Mouse (Mus musculus) hindbrain, embryonic 10.5 days (tissue): ENCODE results near the gene Fgd5. TPM values are rescaled to one million over a fixed set of nuclear protein-coding genes. Genes with fewer than 3 reads are reported as not detected.

Source experiments
- DNase-seq: peaks from one replicate; pipeline ENCODE4 v3.0.0-alpha.2; 2017; ENCODE audit warnings: low spot score
- H3K27ac ChIP-seq: fragments of 300-500 bp; sonication (generic); 2 replicates; pipeline ENCODE4 v1.5.1; 2016; ENCODE audit warnings: mild to moderate bottlenecking, moderate library complexity
- H3K27me3 ChIP-seq: fragments of 300-500 bp; sonication (generic); 2 replicates; pipeline ENCODE4 v1.6.1; 2016; ENCODE audit warnings: mild to moderate bottlenecking; ENCODE audit not compliant: poor library complexity, insufficient read depth, severe bottlenecking
- H3K36me3 ChIP-seq: fragments of 300-500 bp; sonication (generic); 2 replicates; pipeline ENCODE4 v1.6.1; 2016; ENCODE audit warnings: mild to moderate bottlenecking, moderate library complexity
- H3K4me1 ChIP-seq: fragments of 300-500 bp; sonication (generic); replicated peaks from 2 replicates; pipeline ENCODE4 v1.6.1; 2016; ENCODE audit warnings: mild to moderate bottlenecking
- H3K4me3 ChIP-seq: fragments of 300-500 bp; sonication (generic); 2 replicates; pipeline ENCODE4 v1.5.1; 2016; ENCODE audit warnings: mild to moderate bottlenecking, moderate library complexity
- H3K9me3 ChIP-seq: fragments of 300-500 bp; sonication (generic); 2 replicates; pipeline ENCODE4 v1.6.1; 2016; ENCODE audit warnings: mild to moderate bottlenecking, moderate library complexity
- WGBS: fragments of 180-500 bp; shearing (Covaris S2); methylation state at CpG from one replicate; pipeline ENCODE4 v1.1.7; 2016; 5-methylcytosine and 5-hydroxymethylcytosine counted together
- polyA plus RNA-seq: library from polyadenylated mRNA; unstranded; fragments of >200 nt; fragmentation: Nextera tagmentation; extraction: Ambion mirVana; gene quantifications from 2 replicates; pipeline ENCODE4 v1.2.1, GENCODE M21; 2016

Gene Fgd5
- polyA plus RNA-seq, 1 experiment from 2014 or later = 8.1 TPM

GRCm38 (mm10) chr6:91980011-91980410 lies 1.3 kb downstream of the Fgd5 start:
- peak overlapping the region; percentile 37; the same call in 1 of the 2 replicates for H3K27ac ChIP-seq
- WGBS = 52% methylated on average over 3 of the region's 3 CpGs
- no peaks in the 10 kb centered on the region for H3K36me3 ChIP-seq
- H3K9me3 ChIP-seq = no peaks in the 10 kb centered on the region
- H3K4me1 ChIP-seq = peaks cover 26% of the 10 kb centered on the region
- DNase-seq = no peak
- peak overlapping the region; percentile 71 for H3K4me3 ChIP-seq
- peaks cover 41% of the 10 kb centered on the region for H3K27me3 ChIP-seq

DNA sequence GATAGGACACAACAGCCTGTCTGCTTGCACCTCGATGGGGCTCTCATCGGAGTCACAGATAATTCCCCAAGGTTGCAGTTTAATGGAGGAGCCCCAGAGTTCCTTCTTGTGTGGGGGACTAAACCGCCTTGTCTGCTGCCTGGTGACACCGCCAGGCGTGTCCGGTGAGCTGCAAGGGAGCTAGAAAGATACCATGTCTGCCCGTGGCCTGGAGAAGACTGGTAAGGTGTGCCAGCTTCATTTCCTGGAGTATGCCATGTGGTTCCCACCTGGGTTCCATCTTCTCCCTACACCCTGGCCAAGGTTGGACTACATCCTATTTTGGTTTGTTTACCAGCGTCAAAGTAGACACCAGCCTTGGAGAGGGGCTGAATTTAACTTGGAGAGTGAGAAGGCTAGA lies 11.4 kb downstream of the Fgd5 start:
- Histone ChIP-seq H3K4me1 (peaks cover 3% of the 10 kb centered on the region; the same call in 1 of the 2 replicates), H3K36me3 (no peaks in the 10 kb centered on the region), H3K4me3 (no peak overlapping the region), H3K9me3 (no peaks in the 10 kb centered on the region), H3K27ac (no peak overlapping the region), H3K27me3 (no peaks in the 10 kb centered on the region)
- WGBS = 89% methylated on average over 8 of the region's 8 CpGs
- no peak for DNase-seq

DNA sequence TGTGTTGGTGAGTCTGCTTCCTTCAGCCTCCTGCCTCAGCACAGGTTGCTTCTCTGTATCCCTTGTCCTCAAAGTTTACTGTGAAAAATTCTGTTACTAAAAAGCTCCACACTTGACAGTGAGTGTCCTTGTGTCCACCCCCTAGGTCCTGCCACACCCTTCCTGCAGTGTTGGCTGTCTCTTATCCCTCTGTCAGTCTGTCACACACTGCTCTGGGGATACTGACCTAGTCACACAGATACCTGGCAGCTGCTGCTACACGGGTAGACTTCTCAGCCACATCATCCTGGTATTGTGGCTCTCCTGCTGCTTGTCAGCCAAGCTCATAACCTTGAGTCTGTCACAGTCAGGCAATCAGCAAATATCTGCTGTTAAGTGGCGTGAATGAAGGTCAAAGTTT lies 14.1 kb downstream of the Fgd5 start:
- no peak overlapping the region for H3K27ac ChIP-seq
- no peaks in the 10 kb centered on the region for H3K36me3 ChIP-seq
- no peaks in the 10 kb centered on the region for H3K9me3 ChIP-seq
- no peak overlapping the region for H3K4me3 ChIP-seq
- no peak for DNase-seq
- peaks cover 17% of the 10 kb centered on the region for H3K4me1 ChIP-seq
- 84% methylated on average over 2 of the region's 2 CpGs for WGBS
- no peaks in the 10 kb centered on the region for H3K27me3 ChIP-seq

- 68% methylated on average over 8 of the region's 8 CpGs for WGBS
- H3K4me3 ChIP-seq = no peak overlapping the region
- no peaks in the 10 kb centered on the region for H3K36me3 ChIP-seq
- no peak for DNase-seq
- no peaks in the 10 kb centered on the region for H3K9me3 ChIP-seq
- 0 out of 2 replicates have a peak, but pooled peaks cover 4% of the 10 kb centered on the region for H3K27me3 ChIP-seq
- no peak overlapping the region for H3K27ac ChIP-seq
- peaks cover 19% of the 10 kb centered on the region for H3K4me1 ChIP-seq
These were observed 15.3 kb downstream of the Fgd5 start for GRCm38 (mm10) chr6:91993795-91994505.

DNA sequence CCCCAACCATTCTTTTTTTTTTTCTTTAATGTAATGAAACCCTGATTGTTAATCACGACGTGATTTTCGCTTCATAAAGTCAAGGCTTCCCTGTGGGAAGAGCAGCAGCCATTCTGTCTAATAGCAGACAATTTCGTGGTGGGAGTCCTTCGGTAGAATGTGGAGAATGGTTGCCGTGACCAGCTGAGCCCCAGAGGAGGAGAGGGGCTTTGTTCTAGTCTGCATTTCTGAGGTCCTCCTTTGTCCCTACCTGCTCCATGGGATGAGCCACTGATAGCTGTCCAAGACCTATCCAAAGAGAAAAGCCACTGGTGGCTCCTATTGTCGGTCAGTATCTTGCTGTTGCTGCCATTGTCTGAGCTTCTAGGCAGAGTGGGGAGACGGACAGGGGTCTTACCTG lies 17.4 kb downstream of the Fgd5 start:
- Histone ChIP-seq H3K9me3 (no peaks in the 10 kb centered on the region), H3K36me3 (no peaks in the 10 kb centered on the region), H3K27me3 (peaks cover 8% of the 10 kb centered on the region; the same call in 1 of the 2 replicates), H3K4me1 (peaks cover 19% of the 10 kb centered on the region), H3K27ac (peak overlapping the region; percentile 5), H3K4me3 (no peak overlapping the region)
- 40% methylated on average over 8 of the region's 8 CpGs for WGBS
- no peak for DNase-seq

DNA sequence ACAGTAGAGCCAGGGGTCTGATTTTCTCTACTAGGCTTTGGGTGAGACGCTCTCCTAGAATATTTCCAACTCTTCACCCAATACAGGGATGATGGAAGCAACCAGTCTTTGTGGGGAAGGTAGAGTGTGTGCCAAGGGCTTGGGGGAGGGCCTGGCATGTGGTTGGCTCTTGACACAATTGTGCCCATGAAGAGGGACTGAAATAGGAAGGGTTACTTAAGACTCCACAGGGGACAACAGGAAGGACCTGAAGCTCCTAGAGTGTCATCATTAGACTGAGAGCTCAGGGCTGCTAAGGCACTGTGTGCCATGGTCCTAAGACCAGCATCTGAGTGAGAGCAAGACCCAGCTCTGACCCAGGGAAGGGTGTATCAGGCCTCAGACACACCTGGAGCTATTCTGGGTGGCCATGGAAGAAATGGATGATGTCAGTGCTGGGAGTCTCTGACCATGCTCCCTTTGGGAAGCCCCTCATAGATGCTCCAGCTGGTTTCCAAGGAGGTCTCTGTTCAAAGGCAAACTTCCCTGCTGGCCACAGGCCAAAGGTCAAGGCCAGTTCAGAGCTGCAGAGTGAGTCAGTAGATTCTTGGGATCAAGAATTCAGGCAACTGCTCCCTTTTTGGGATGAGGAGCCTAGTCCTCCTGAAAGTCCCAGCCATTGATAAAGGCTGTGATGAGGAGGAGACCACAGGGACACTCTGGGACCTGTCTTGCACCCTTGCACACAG lies 24.0 kb downstream of the Fgd5 start:
- DNase-seq = no peak
- Histone ChIP-seq H3K27ac (peak overlapping the region; percentile 68), H3K9me3 (no peaks in the 10 kb centered on the region), H3K36me3 (no peaks in the 10 kb centered on the region), H3K4me3 (no peak overlapping the region), H3K4me1 (peaks cover 41% of the 10 kb centered on the region), H3K27me3 (peaks cover 24% of the 10 kb centered on the region)
- WGBS = 98% methylated on average over 1 of the region's 1 CpGs

DNA sequence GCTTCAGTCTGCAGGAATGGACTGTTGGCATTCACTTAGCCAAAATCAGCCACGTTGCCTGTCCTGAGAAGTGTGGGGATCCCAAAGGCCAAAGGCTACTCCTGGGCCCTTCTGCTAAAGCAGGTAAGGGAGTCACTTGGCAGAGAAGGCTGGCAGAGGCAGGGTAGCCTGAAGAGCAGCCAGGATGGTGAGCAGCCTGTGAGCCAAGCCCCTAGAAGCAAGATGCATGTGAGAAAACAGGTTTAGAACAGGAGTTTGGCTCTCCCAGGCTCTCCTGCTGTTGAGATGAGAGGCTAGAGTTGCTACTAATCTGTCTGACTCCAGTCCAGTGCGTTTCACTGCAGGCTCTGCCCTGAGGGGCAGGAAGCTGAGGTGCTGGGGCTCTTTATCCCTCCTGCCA lies 25.0 kb downstream of the Fgd5 start:
- H3K9me3 ChIP-seq = no peaks in the 10 kb centered on the region
- H3K4me1 ChIP-seq = peaks cover 38% of the 10 kb centered on the region
- 36% methylated on average over 2 of the region's 2 CpGs for WGBS
- peaks cover 23% of the 10 kb centered on the region for H3K27me3 ChIP-seq
- DNase-seq = no peak
- H3K36me3 ChIP-seq = no peaks in the 10 kb centered on the region
- H3K4me3 ChIP-seq = no peak overlapping the region
- peak overlapping the region; percentile 68 for H3K27ac ChIP-seq

DNA sequence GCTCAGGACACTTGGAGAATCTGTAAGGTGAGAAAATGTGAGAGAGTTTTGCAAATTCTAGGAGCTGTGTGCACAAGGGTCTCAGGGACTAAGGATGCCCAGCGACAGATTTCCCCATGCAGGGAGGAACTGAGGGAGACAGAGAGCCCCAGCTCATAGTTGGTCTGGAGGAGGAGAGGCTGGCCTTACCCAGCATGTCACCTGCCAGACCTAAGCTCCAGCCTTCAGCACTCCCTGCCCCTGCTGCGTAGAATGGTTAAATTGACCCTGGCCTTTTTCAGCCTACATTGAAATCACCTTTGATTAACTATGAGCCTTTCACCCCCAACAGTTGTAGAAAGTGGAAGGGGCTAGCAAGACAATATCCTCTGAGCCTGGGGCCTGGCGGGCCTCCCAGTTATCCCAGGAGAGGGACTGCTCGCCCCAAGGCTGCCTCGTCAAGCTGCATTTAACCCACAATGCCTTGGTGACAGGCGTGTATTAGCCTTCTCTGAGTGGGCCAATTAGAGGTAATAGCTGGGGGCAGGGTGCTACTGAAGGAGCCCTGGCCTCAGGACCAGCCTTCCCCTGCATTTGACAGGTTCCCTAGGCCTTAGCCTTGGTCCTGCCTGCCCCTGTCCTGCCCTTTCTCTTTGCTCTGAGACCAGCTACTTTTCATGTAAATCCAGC lies 25.6 kb downstream of the Fgd5 start:
- H3K36me3 ChIP-seq = no peaks in the 10 kb centered on the region
- H3K9me3 ChIP-seq = no peaks in the 10 kb centered on the region
- peak; percentile 52 for DNase-seq
- peaks cover 21% of the 10 kb centered on the region for H3K27me3 ChIP-seq
- peaks cover 43% of the 10 kb centered on the region for H3K4me1 ChIP-seq
- no peak overlapping the region for H3K4me3 ChIP-seq
- H3K27ac ChIP-seq = peak overlapping the region; percentile 68
- 24% methylated on average over 6 of the region's 6 CpGs for WGBS

- Histone ChIP-seq H3K36me3 (no peaks in the 10 kb centered on the region), H3K27me3 (peaks cover 18% of the 10 kb centered on the region), H3K27ac (peak overlapping the region; percentile 68), H3K4me3 (no peak overlapping the region), H3K4me1 (peaks cover 49% of the 10 kb centered on the region), H3K9me3 (no peaks in the 10 kb centered on the region)
- DNase-seq = no peak
- 38% methylated on average over 3 of the region's 3 CpGs for whole genome bisulfite sequencing
These were observed 26.1 kb downstream of the Fgd5 start for GRCm38 (mm10) chr6:92004806-92005205.

GRCm38 (mm10) chr6:92010895-92011294 lies 32.2 kb downstream of the Fgd5 start:
- Histone ChIP-seq H3K36me3 (no peaks in the 10 kb centered on the region), H3K4me1 (peaks cover 20% of the 10 kb centered on the region), H3K4me3 (no peak overlapping the region), H3K27me3 (no peaks in the 10 kb centered on the region), H3K27ac (no peak overlapping the region), H3K9me3 (no peaks in the 10 kb centered on the region)
- DNase-seq = no peak
- 78% methylated on average over 2 of the region's 2 CpGs for WGBS

- Histone ChIP-seq H3K27ac (no peak overlapping the region), H3K4me3 (no peak overlapping the region), H3K9me3 (no peaks in the 10 kb centered on the region), H3K27me3 (no peaks in the 10 kb centered on the region), H3K4me1 (peaks cover 16% of the 10 kb centered on the region), H3K36me3 (no peaks in the 10 kb centered on the region)
- 86% methylated on average over 5 of the region's 5 CpGs for WGBS
- DNase-seq = no peak
These were observed 33.7 kb downstream of the Fgd5 start for GRCm38 (mm10) chr6:92012413-92012812.

- Histone ChIP-seq H3K36me3 (no peaks in the 10 kb centered on the region), H3K27ac (no peak overlapping the region), H3K9me3 (no peaks in the 10 kb centered on the region), H3K4me1 (peaks cover 16% of the 10 kb centered on the region), H3K4me3 (no peak overlapping the region), H3K27me3 (no peaks in the 10 kb centered on the region)
- 90% methylated on average over 6 of the region's 6 CpGs for WGBS
- no peak for DNase-seq
These were observed 34.4 kb downstream of the Fgd5 start for GRCm38 (mm10) chr6:92013035-92013434.

- H3K27ac ChIP-seq = no peak overlapping the region
- no peaks in the 10 kb centered on the region for H3K27me3 ChIP-seq
- DNase-seq = no peak
- WGBS = 89% methylated on average over 3 of the region's 3 CpGs
- H3K4me3 ChIP-seq = no peak overlapping the region
- H3K36me3 ChIP-seq = no peaks in the 10 kb centered on the region
- peaks cover 16% of the 10 kb centered on the region for H3K4me1 ChIP-seq
- H3K9me3 ChIP-seq = no peaks in the 10 kb centered on the region
These were observed 34.9 kb downstream of the Fgd5 start for GRCm38 (mm10) chr6:92013620-92014019.
